Mouse (Mus musculus) lung, postnatal 0 days (tissue): ENCODE data around the gene Snx15.

Experiments
- CTCF ChIP-seq: IDR thresholded peaks from 2 replicates; pipeline ENCODE4 v1.5.1; 2016; ENCODE audit warnings: antibody characterized with exemption, mild to moderate bottlenecking
- EP300 ChIP-seq: IDR thresholded peaks from 2 replicates; pipeline ENCODE4 v1.6.1; 2016; ENCODE audit warnings: antibody characterized with exemption, mild to moderate bottlenecking, control low read depth

GRCm38 (mm10) chr19:6140678-6141393 lies 12.7 kb upstream of the Snx15 start, which contains the start of gene Batf2:
- TF ChIP-seq EP300: no peak
- peak; percentile 84 for TF ChIP-seq CTCF
